Mouse (Mus musculus): ENCODE measurements around the gene Flad1.

DNA sequence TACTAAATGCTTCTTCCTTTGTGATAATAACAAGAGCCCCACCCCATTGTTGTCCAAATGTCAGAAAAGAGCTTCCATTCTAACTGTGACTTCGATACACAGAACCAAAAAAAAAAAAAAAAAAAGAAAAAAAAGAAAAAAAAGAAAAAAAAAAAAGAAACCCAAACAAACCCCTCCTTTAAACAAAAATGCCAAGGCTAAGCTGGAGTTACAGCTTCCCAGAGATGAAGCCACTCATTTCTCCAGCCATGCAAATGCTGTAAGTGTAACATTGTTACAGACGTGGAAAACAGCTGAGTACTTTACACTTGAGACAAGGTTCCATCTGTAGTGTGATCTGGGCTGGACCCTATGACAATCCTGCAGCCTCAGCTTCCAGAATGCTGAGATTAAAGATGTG lies 5.5 kb upstream of the Flad1 start:
- TF ChIP-seq CTCF (IDR thresholded peaks at IDR 0.05; ENCODE audit: extremely low read depth, insufficient read depth, low read length) (no peak), POLR2A (IDR thresholded peaks at IDR 0.05; ENCODE audit: extremely low read depth, insufficient read depth, low read length) (no peak)
